Mouse (Mus musculus) CD4-positive naive resting alpha-beta T cell, adult 76 days (primary cell): Measurements from ENCODE around the gene Spin2d. TPM values are rescaled to one million over a fixed set of nuclear protein-coding genes. Genes with fewer than 3 reads are reported as not detected.

Experiments
- total RNA-seq: library from RNA; stranded (reverse); gene quantifications from one replicate; pipeline ENCODE4 v1.2.4, GENCODE M21; 2023

Gene Spin2d
- total RNA-seq, result not detected

DNA sequence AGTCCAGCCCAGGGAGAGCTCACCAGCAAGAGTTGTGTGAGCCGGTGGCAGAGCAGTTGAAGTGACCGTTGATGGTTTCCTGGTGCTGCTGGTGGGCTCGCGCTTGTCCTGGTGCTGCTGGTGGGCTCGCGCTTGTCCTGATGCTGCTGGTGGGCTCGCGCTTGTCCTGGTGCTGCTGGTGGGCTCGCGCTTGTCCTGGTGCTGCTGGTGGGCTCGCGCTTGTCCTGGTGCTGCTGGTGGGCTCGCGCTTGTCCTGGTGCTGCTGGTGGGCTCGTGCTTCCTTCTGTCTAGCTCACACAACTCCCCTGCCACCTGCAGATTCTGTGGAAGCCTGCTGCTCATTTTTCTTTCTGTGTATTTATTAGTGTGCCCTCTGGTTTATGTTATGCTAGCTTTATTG is at the start of gene Spin2d:
Gene Spin2d (minus strand): TSS at position 101 of the 400 bp plus-strand sequence.

DNA sequence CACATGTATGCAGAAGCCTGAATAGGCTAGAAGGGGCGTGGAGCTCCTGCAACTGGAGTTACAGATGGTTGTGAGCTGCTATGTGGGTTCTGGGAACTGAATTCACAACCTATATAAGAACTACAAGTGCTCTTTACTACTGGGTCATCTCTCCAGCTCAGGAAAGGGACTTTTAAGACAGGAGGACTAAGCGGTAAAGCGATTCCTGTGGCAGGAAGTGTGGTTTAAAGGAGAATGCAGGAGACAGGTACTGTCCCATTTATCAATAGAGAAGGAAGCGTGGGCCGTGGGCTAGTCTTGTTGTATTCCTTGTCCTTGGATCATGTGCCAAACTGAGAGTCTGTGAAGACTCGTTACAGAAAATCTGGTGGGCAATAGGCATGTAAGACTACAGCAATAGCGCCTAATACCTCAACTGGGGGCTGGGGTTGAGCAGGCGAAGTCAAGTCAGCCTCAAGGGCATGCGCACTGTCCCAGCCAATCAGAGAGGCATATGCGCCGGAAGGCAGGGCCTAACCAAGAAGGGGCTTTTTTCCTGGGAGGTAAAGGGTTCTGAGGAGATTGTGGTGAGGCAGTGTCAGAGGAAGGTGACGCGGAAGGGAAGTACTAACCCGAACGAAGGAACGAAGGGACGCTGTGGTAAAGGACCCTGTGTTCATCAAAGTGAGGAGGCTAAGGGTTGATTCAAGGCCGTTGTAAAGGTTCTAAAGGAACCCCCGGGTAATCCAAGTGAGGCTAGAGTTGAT is 37.2 kb upstream of the Spin2d start, which contains the start of gene Xlr4b:
Gene Xlr4b (plus strand): TSS at position 515 of the 746 bp plus-strand sequence.

DNA sequence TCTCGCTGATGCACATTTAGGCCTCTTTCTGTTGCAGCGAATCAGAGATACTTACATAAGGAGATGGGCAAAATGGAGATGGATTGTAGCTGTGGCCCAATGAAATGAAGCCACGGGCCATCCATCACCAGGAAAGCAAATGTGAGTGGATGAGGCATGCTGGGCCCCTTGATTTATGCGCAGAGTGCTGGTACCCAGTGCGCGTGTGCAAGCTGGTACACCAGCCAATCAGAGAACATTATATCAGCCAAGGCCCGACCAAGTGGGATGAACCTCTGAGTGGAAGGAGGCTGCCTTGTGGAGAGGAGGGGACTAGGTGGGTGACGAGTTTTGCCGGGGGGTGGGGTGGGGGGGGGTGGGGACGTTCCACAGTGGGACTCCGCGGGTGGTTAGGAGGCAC is 15.1 kb upstream of the Spin2d start, which contains the start of gene Xlr3b:
Gene Xlr3b (plus strand): TSS at position 274 of the 400 bp plus-strand sequence.

DNA sequence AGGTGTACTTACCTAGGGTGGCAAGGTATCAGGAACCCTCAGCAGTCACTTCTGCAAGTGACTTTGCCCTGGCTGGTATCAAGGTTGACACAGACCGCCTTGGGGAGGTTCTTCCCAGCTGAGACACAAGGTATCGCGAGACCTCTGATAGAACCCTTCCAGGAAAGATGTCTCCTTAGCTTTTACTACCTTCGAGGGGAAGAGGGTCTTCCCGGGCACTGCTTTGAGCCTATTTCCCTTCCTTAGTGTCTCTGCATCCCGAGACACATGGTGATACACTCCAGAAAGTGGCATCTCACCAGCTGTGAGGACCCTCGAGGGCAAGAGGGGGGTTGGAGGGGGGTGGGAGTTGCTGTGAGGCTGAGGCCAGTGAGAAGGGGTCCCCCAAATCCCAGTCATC is 27.4 kb downstream of the Spin2d start, which contains the start of gene DXBay18:
Gene DXBay18 (minus strand): TSS at position 101 of the 400 bp plus-strand sequence.

DNA sequence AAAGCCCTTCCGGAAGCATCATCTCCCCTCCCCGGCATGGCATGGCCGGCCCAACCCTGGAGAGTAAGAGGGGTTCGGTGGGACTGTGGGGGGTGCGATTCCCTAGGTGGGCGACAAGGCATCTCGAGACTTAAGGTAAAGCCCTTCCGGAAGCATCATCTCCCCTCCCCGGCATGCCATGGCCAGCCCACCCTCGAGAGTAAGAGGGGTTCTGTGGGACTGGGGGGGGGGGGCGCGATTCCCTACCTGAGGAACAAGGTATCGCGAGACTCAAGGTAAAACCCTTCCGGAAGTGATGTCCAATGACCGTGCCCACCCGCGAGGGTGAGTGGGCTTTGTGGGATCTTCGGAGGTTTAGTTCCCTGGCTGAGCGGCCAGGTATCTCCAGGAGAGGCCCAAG is 28.3 kb downstream of the Spin2d start, which contains the start of gene Xlr5b:
Gene Xlr5b (plus strand): TSS at position 301 of the 400 bp plus-strand sequence.

Other genes starting within 250 kb of the Spin2d start
- 0.79 TPM for gene Zfp185, start 189.7 kb downstream of the Spin2d start, total RNA-seq
- gene Pnma5, start 139.9 kb downstream of the Spin2d start, total RNA-seq, result 0.73 TPM
- not detected for gene Pnma3, start 112.2 kb downstream of the Spin2d start, total RNA-seq
- gene Xlr4a, start 94.5 kb downstream of the Spin2d start, total RNA-seq, result 54.9 TPM
- gene Xlr3a, start 79.9 kb downstream of the Spin2d start, total RNA-seq, result 2.1 TPM
- gene Gm14685, start 59.9 kb downstream of the Spin2d start, total RNA-seq, result 1.7 TPM
- not detected for gene Xlr5b, start 28.2 kb downstream of the Spin2d start, total RNA-seq
- gene DXBay18, start 27.5 kb downstream of the Spin2d start, total RNA-seq, result not detected
- 17.1 TPM for gene Xlr3b, start 15.2 kb upstream of the Spin2d start, total RNA-seq
- gene Xlr4b, start 37.3 kb upstream of the Spin2d start, total RNA-seq, result 91.2 TPM
- gene F8a, start 51.3 kb upstream of the Spin2d start, total RNA-seq, result 12.1 TPM
- 47.5 TPM for gene Xlr4c, start 66.1 kb upstream of the Spin2d start, total RNA-seq
- not detected for gene Xlr3c, start 88.4 kb upstream of the Spin2d start, total RNA-seq
- not detected for gene Xlr5a, start 116.0 kb upstream of the Spin2d start, total RNA-seq
- gene Xlr5c, start 116.0 kb upstream of the Spin2d start, total RNA-seq, result not detected
- not detected for gene Gm45015, start 159.9 kb upstream of the Spin2d start, total RNA-seq
- gene Zfp275, start 165.6 kb upstream of the Spin2d start, total RNA-seq, result 30.3 TPM
- not detected for gene Gm18336, start 221.7 kb upstream of the Spin2d start, total RNA-seq
- gene Zfp92, start 234.1 kb upstream of the Spin2d start, total RNA-seq, result not detected